Mouse (Mus musculus): ENCODE measurements around the gene Fbxo2.

DNA sequence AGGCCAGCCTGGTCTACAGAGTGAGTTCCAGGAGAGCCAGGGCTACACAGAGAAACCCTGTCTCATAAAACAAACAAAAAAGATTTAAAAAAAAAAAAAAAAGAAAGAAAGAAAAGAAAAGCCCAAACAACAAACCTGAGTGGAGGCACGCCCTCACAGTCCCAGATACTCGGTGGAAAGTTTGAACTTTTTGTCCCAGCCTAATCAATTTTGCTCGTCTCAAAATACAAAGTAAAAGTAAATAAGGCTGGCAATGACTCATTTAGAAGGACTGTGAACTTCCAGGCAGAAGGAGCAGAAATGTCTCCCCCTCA lies 9.5 kb upstream of the Fbxo2 start:
- TF ChIP-seq POLR2A (IDR thresholded peaks at IDR 0.05; ENCODE audit: low read depth, low read length) = no peak
- no peak for TF ChIP-seq CTCF (conservative IDR thresholded peaks at IDR 0.05; ENCODE audit: insufficient read depth, insufficient read length, low read depth, low read length)
